ENCODE assay signal across 21 mouse cellular contexts in genomic region chr5:122190465-122190864, GRCm38 (mm10). TPM values are rescaled to one million over a fixed set of nuclear protein-coding genes. Genes with fewer than 3 reads are reported as not detected.
"Had no signal": no experiment of that assay in that cellular context is flagged by ENCODE, and none has a peak within 500 bp of the region (broad histone marks: within the 10 kb centered on the region; RNA-seq: fewer than 3 reads in every experiment).

No protein-coding gene starts in this region.

- DNase-seq: liver, postnatal 0 days; lung, adult 2 months; lung, postnatal 14 days; lung, postnatal 36 days; midbrain, embryonic 14.5 days; right cerebral cortex, postnatal 14 days; thymus, adult 2 months; thymus, postnatal 25 days; thymus, postnatal 4 days had no signal

- H3K36me3 ChIP-seq: liver, embryonic 15.5 days; lung, embryonic 15.5 days; midbrain, embryonic 12.5 days; neural tube, embryonic 13.5 days; neural tube, embryonic 15.5 days; stomach, embryonic 15.5 days had no signal

- H3K27me3 ChIP-seq: liver, embryonic 15.5 days; lung, embryonic 15.5 days; midbrain, embryonic 12.5 days; neural tube, embryonic 13.5 days; neural tube, embryonic 15.5 days; stomach, embryonic 15.5 days had no signal

- H3K9ac ChIP-seq: liver, embryonic 15.5 days; liver, postnatal 0 days; lung, embryonic 15.5 days; midbrain, embryonic 12.5 days; neural tube, embryonic 13.5 days; neural tube, embryonic 15.5 days; stomach, embryonic 15.5 days had no signal

- H3K4me1 ChIP-seq: lung, embryonic 15.5 days; midbrain, embryonic 12.5 days; neural tube, embryonic 13.5 days; neural tube, embryonic 15.5 days; stomach, embryonic 15.5 days had no signal

- H3K9me3 ChIP-seq: liver, embryonic 15.5 days; lung, embryonic 15.5 days; midbrain, embryonic 12.5 days; neural tube, embryonic 13.5 days; neural tube, embryonic 15.5 days; stomach, embryonic 15.5 days had no signal

- ATAC-seq: liver, postnatal 0 days; lung, postnatal 0 days; midbrain, embryonic 16.5 days had no signal

- H3K4me3 ChIP-seq: liver, embryonic 15.5 days; lung, embryonic 15.5 days; midbrain, embryonic 12.5 days; myocyte; neural tube, embryonic 13.5 days; neural tube, embryonic 15.5 days; stomach, embryonic 15.5 days had no signal

- H3K27ac ChIP-seq: liver, embryonic 15.5 days; lung, embryonic 15.5 days; macrophage; midbrain, embryonic 12.5 days; neural tube, embryonic 13.5 days; neural tube, embryonic 15.5 days; stomach, embryonic 15.5 days; stomach, postnatal 0 days had no signal

RNA-seq across cellular contexts. Expression of gene Ccdc63, which starts 49.8 kb away (rescaled TPM):
- polyA plus RNA-seq: lung, embryonic 15.5 days; midbrain, embryonic 12.5 days; midbrain, embryonic 14.5 days; myocyte; neural tube, embryonic 11.5 days; stomach, embryonic 15.5 days had no signal
